Mouse (Mus musculus): ENCODE data around the gene Vps37c.

- TF ChIP-seq EP300 (IDR thresholded peaks at IDR 0.05; ENCODE audit: low read depth in 1 of 2, low read length in 2 of 2) (no peak), CTCF (IDR thresholded peaks at IDR 0.05 in 2 of 3, conservative IDR thresholded peaks at IDR 0.05 in 1 of 3; ENCODE audit: control insufficient read depth in 1 of 3, insufficient read depth in 1 of 3, low read depth in 2 of 3, low read length in 3 of 3, poor library complexity in 1 of 3, severe bottlenecking in 1 of 3) (no peak), SIN3A (IDR thresholded peaks at IDR 0.05; ENCODE audit: low read length) (no peak), ZKSCAN1 (IDR thresholded peaks at IDR 0.05; ENCODE audit: low read depth, low read length) (no peak), SMC3 (IDR thresholded peaks at IDR 0.05; ENCODE audit: low read depth, low read length) (no peak)
Observed at GRCm38 (mm10) chr19:10707087-10707875, 18.7 kb downstream of the Vps37c start.

Data from MEL (cell line).